Mouse (Mus musculus) midbrain, postnatal 0 days (tissue): ENCODE data around the gene Entpd1. TPM values are rescaled to one million over a fixed set of nuclear protein-coding genes. Genes with fewer than 3 reads are reported as not detected.

Experiments
- ATAC-seq: fragments of 200-750 bp; cut with Nextera tagmentation; 2 replicates; pipeline ENCODE4 v1.8.0; 2017; ENCODE audit warnings: moderate number of reproducible peaks, mild to moderate bottlenecking, moderate TSS enrichment, moderate library complexity; ENCODE audit not compliant: low FRiP score
- DNase-seq: peaks from one replicate; pipeline ENCODE4 v3.0.0-alpha.2; 2015; ENCODE audit warnings: low spot score
- H3K27ac ChIP-seq: fragments of 300-500 bp; sonication (generic); 2 replicates; pipeline ENCODE4 v1.5.1; 2014; ENCODE audit warnings: low read depth, mild to moderate bottlenecking, low read length, mixed read lengths
- H3K27me3 ChIP-seq: fragments of 300-500 bp; sonication (generic); 2 replicates; pipeline ENCODE4 v1.6.1; 2014; ENCODE audit warnings: low read length, control low read depth, mixed read lengths; ENCODE audit not compliant: insufficient read depth
- H3K36me3 ChIP-seq: fragments of 300-500 bp; sonication (generic); 2 replicates; pipeline ENCODE4 v1.6.1; 2014; ENCODE audit warnings: low read length, control low read depth, mixed read lengths; ENCODE audit not compliant: insufficient read depth
- H3K4me1 ChIP-seq: fragments of 300-500 bp; sonication (generic); 2 replicates; pipeline ENCODE4 v1.6.1; 2014; ENCODE audit warnings: mild to moderate bottlenecking, control low read depth, antibody characterized with exemption, low read length, mixed read lengths; ENCODE audit not compliant: insufficient read depth
- H3K4me2 ChIP-seq: fragments of 300-500 bp; sonication (generic); 2 replicates; pipeline ENCODE4 v1.6.1; 2014; ENCODE audit warnings: low read depth, mild to moderate bottlenecking, low read length, mixed read lengths; ENCODE audit not compliant: poor library complexity, severe bottlenecking
- H3K4me3 ChIP-seq: fragments of 300-500 bp; sonication (generic); 2 replicates; pipeline ENCODE4 v1.5.1; 2014; ENCODE audit warnings: low read depth, mild to moderate bottlenecking, low read length, moderate library complexity
- H3K9ac ChIP-seq: fragments of 300-500 bp; sonication (generic); replicated peaks from 2 replicates; pipeline ENCODE4 v1.6.1; 2014; ENCODE audit warnings: mild to moderate bottlenecking, low read length, moderate library complexity, mixed read lengths; ENCODE audit not compliant: poor library complexity, severe bottlenecking
- H3K9me3 ChIP-seq: fragments of 300-500 bp; sonication (generic); 2 replicates; pipeline ENCODE4 v1.6.1; 2016; ENCODE audit warnings: low read length, control low read depth
- CTCF ChIP-seq: IDR thresholded peaks from 2 replicates; pipeline ENCODE4 v1.5.1; 2016; ENCODE audit warnings: antibody characterized with exemption, mild to moderate bottlenecking
- whole genome bisulfite sequencing: fragments of 180-500 bp; shearing (Covaris S2); extraction: QIAGEN DNeasy Blood & Tissue Kit; methylation state at CpG from one replicate; pipeline ENCODE4 v1.1.7; 2014; 5-methylcytosine and 5-hydroxymethylcytosine counted together
- polyA plus RNA-seq: library from polyadenylated mRNA; unstranded; fragments of >200 nt; fragmentation: Nextera tagmentation; extraction: Ambion mirVana; gene quantifications from 2 replicates; pipeline ENCODE4 v1.2.1, GENCODE M21; 2015
- total RNA-seq: library from RNA; depleted of rRNA; stranded (reverse); fragments of >200 nt; gene quantifications from 2 replicates; pipeline ENCODE4 v1.2.3, GENCODE M21; 2014

Entpd1 gene
- total and polyA plus RNA-seq, 2 experiments from 2014 or later = 6.9 to 9.6 TPM

GRCm38 (mm10) chr19:40581662-40582061 is 30.5 kb upstream of the Entpd1 start:
- Histone ChIP-seq H3K4me3 (no peak overlapping the region), H3K4me2 (no peak overlapping the region), H3K9ac (no peak overlapping the region), H3K27ac (no peak overlapping the region), H3K9me3 (no peaks in the 10 kb centered on the region), H3K36me3 (peaks cover 23% of the 10 kb centered on the region), H3K4me1 (no peaks in the 10 kb centered on the region), H3K27me3 (no peaks in the 10 kb centered on the region)
- DNase-seq = no peak
- TF ChIP-seq CTCF = no peak
- WGBS = 95% methylated on average over 5 of the region's 5 CpGs
- ATAC-seq = no peak

GRCm38 (mm10) chr19:40586908-40587307 is 25.3 kb upstream of the Entpd1 start:
- peak overlapping the region; percentile 45 for H3K4me3 ChIP-seq
- H3K9me3 ChIP-seq = no peaks in the 10 kb centered on the region
- DNase-seq (no peak), ATAC-seq (no peak)
- peaks cover 6% of the 10 kb centered on the region for H3K4me1 ChIP-seq
- no peak for TF ChIP-seq CTCF
- H3K4me2 ChIP-seq = peak overlapping the region; percentile 75
- H3K36me3 ChIP-seq = peaks cover under 1% of the 10 kb centered on the region; the same call in 1 of the 2 replicates
- H3K27ac ChIP-seq = no peak overlapping the region
- 57% methylated on average over 7 of the region's 7 CpGs for WGBS
- H3K9ac ChIP-seq = peak overlapping the region; percentile 68; the same call in 1 of the 2 replicates
- H3K27me3 ChIP-seq = no peaks in the 10 kb centered on the region

GRCm38 (mm10) chr19:40587491-40588292 is 24.5 kb upstream of the Entpd1 start:
- Histone ChIP-seq H3K9ac (peak overlapping the region; percentile 68), H3K9me3 (no peaks in the 10 kb centered on the region), H3K4me3 (peak overlapping the region; percentile 45), H3K27me3 (no peaks in the 10 kb centered on the region), H3K27ac (peak overlapping the region; percentile 38), H3K36me3 (no peaks in the 10 kb centered on the region), H3K4me2 (peak overlapping the region; percentile 75), H3K4me1 (peaks cover 6% of the 10 kb centered on the region)
- ATAC-seq (peak; percentile 71), DNase-seq (peak; percentile 28)
- TF ChIP-seq CTCF = no peak
- WGBS = 4% methylated on average over 29 of the region's 30 CpGs

- DNase-seq (peak; percentile 97), ATAC-seq (peak; percentile 97)
- WGBS = under 1% methylated on average over 31 of the region's 34 CpGs
- peak; percentile 22 for TF ChIP-seq CTCF
- Histone ChIP-seq H3K27ac (peak within 1 kb of the TSS; percentile 59), H3K4me3 (peak within 1 kb of the TSS; percentile 45), H3K4me1 (peaks cover 6% of the 10 kb centered on the region), H3K9ac (peak within 1 kb of the TSS; percentile 68), H3K9me3 (no peaks in the 10 kb centered on the region), H3K36me3 (no peaks in the 10 kb centered on the region), H3K4me2 (peak within 1 kb of the TSS; percentile 75), H3K27me3 (no peaks in the 10 kb centered on the region)
Observed at GRCm38 (mm10) chr19:40588293-40588654, 23.9 kb upstream of the Entpd1 start, which contains the start of gene Aldh18a1. Gene Aldh18a1 (minus strand): TSS chr19:40588463.

- DNase-seq (peak; percentile 93), ATAC-seq (peak; percentile 66)
- H3K27me3 ChIP-seq = no peaks in the 10 kb centered on the region
- no peaks in the 10 kb centered on the region; the same call in 1 of the 2 replicates for H3K36me3 ChIP-seq
- peaks cover 6% of the 10 kb centered on the region for H3K4me1 ChIP-seq
- whole genome bisulfite sequencing = 0% methylated on average over 18 of the region's 18 CpGs
- H3K27ac ChIP-seq = peak overlapping the region; percentile 59
- H3K9ac ChIP-seq = 0 out of 2 replicates have a peak overlapping the region, but pooled peaks have one; percentile 68
- no peaks in the 10 kb centered on the region for H3K9me3 ChIP-seq
- TF ChIP-seq CTCF = peak; percentile 87
- H3K4me2 ChIP-seq = peak overlapping the region; percentile 75
- peak overlapping the region; percentile 45 for H3K4me3 ChIP-seq
Observed at GRCm38 (mm10) chr19:40588847-40589529, 23.2 kb upstream of the Entpd1 start.

GRCm38 (mm10) chr19:40589530-40589880 is 22.7 kb upstream of the Entpd1 start:
- no peak for ATAC-seq
- peaks cover 6% of the 10 kb centered on the region for H3K4me1 ChIP-seq
- peak overlapping the region; percentile 45 for H3K4me3 ChIP-seq
- H3K27me3 ChIP-seq = no peaks in the 10 kb centered on the region
- peak overlapping the region; percentile 59; the same call in 1 of the 2 replicates for H3K27ac ChIP-seq
- no peak for TF ChIP-seq CTCF
- H3K36me3 ChIP-seq = no peaks in the 10 kb centered on the region; the same call in 1 of the 2 replicates
- peak overlapping the region; percentile 75 for H3K4me2 ChIP-seq
- WGBS = under 1% methylated on average over 10 of the region's 10 CpGs
- H3K9ac ChIP-seq = no peak overlapping the region
- no peaks in the 10 kb centered on the region for H3K9me3 ChIP-seq
- DNase-seq = no peak
